Mouse (Mus musculus): ENCODE measurements at regions not wholly inside any gene's neighbourhood (a gene's known extent, or its start where the extent isn't known, plus 50 kb on each side); places are given as distances from the start of the nearest gene placed in this dataset.

DNA sequence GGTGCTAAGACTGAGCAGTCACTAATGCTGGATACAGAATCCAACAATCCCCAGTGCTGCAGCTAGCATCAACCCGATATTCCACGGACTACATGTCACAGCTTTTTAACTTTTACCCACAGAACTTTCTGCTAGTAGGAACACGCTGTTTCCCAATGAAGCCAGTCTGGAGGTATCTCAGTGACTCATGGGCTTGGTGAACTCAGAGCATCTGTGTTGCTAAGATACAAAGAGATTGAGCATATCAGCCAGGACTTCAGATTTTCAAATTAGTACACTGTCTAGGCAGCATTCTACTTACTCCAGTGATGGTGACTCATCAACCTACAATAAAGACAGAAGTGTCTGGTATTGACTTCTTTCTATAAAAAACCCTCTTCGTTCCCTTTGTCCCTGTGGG lies 119.6 kb downstream of the Osr1 start:
- WGBS = 68% methylated on average over 4 of the region's 4 CpGs

GRCm38 (mm10) chr12:9732921-9733320 lies 163.0 kb downstream of the Osr1 start:
- H3K4me1 ChIP-seq (ENCODE audit: control insufficient read depth, insufficient read depth) = 0 out of 2 replicates have a peak, but pooled peaks cover 5% of the 10 kb centered on the region
- no peak overlapping the region for H3K9ac ChIP-seq (replicated peaks; ENCODE audit: low read depth, low read length)
- no peak overlapping the region for H3K4me2 ChIP-seq (ENCODE audit: low read depth, low read length)
- WGBS = 45% methylated on average over 1 of the region's 1 CpGs
- ATAC-seq (ENCODE audit: insufficient read depth, low read depth) (no peak), DNase-seq (ENCODE audit: low spot score) (no peak)
- H3K27me3 ChIP-seq (ENCODE audit: control insufficient read depth, insufficient read depth, low read length) = no peaks in the 10 kb centered on the region
- no peaks in the 10 kb centered on the region for H3K36me3 ChIP-seq (replicated peaks; ENCODE audit: control insufficient read depth, insufficient read depth, low read length)
- no peaks in the 10 kb centered on the region for H3K9me3 ChIP-seq (replicated peaks; ENCODE audit: control insufficient read depth, low read length)
- H3K4me3 ChIP-seq (ENCODE audit: low read depth, low read length) = no peak overlapping the region
- no peak for TF ChIP-seq EP300 (IDR thresholded peaks at IDR 0.05; ENCODE audit: low read depth)
- no peak for TF ChIP-seq CTCF (IDR thresholded peaks at IDR 0.05; ENCODE audit: low read depth)
- no peak overlapping the region for H3K27ac ChIP-seq (ENCODE audit: low read depth)

More for the DNA sequence above, 119.6 kb downstream of the Osr1 start:
- ATAC-seq (ENCODE audit: insufficient read depth, low read depth) (no peak), DNase-seq (ENCODE audit: low spot score) (no peak)
- Histone ChIP-seq H3K27me3 (ENCODE audit: control insufficient read depth, insufficient read depth, low read length) (no peaks in the 10 kb centered on the region), H3K4me3 (ENCODE audit: low read depth, low read length) (no peak overlapping the region), H3K36me3 (replicated peaks; ENCODE audit: control insufficient read depth, insufficient read depth, low read length) (no peaks in the 10 kb centered on the region), H3K9ac (replicated peaks; ENCODE audit: low read depth, low read length) (no peak overlapping the region), H3K4me2 (ENCODE audit: low read depth, low read length) (no peak overlapping the region), H3K4me1 (ENCODE audit: control insufficient read depth, insufficient read depth) (no peaks in the 10 kb centered on the region), H3K9me3 (replicated peaks; ENCODE audit: control insufficient read depth, low read length) (no peaks in the 10 kb centered on the region), H3K27ac (ENCODE audit: low read depth) (no peak overlapping the region)
- TF ChIP-seq CTCF (IDR thresholded peaks at IDR 0.05; ENCODE audit: low read depth) (no peak), EP300 (IDR thresholded peaks at IDR 0.05; ENCODE audit: low read depth) (no peak)

DNA sequence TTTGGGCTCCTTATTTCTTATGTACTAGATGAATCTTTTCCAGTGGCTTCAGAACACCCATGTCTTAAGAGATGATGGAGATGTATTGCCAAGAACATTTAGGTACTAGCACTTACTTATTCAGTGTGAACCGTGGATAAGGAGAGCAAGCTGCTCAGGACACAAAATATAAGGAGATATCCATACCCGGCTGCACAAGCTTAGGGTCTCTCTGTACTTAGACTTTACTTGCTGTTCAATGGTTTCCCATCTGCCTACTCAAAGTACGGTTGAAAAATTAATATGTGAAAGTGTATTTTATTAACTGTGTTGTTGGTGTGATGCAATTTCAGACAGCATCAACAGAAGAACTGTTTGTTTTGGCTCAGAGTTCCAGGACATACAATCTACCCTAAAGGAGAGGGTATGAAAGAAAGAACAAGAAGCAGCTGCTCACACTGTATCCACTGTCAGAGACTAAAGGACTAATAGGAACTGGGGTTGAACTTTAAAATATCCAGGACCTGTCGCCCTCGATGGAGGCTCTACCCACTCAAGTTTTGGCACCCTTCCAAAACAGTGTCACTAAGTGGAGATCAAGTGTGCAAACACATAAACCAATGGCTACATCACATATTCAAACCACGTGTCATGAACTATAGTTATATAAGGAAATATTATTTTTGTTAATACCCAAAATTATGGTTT lies 174.9 kb downstream of the Osr1 start:
- WGBS = 46% methylated on average over 6 of the region's 6 CpGs
- peak; percentile 47; the same call in 1 of the 2 replicates for ATAC-seq (ENCODE audit: insufficient read depth, low read depth)

DNA sequence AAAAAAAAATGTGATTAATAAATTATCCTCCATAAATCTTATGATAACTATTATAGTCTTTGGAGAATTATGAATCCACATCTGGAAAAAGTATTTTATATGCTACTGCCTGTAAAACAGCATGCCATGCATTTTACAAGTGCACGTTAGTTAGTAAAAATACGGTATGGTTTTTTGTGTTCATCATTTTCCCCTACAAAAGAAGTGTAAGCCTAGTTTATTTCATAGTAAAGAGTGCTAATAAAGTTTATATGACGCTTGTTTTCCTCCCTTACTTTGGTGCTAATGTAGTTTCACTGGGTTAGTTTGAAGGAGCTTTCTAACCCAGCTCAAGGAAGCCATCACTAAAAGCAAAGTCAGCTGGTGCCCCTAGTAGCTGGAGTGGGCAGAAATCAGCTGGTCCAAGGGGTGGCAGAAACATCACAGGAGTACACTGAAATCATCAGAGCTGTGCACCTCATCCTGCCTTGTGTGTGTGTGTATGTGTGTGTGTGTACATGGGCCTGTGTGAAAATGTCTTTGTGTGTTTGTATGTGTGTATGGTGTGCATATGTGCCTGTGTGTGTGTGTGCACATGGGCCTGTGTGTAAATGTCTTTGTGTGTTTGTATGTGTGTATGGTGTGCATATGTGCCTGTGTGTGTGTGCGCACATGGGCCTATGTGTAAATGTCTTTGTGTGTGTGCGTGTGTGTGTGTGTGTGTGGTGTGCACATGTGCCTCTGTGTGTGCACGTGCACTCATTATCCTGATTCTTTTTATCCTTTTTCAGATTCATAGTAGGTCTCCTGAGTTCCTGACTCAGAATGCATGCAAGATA lies 181.6 kb downstream of the Osr1 start:
- DNase-seq (ENCODE audit: low spot score) = no peak
- Histone ChIP-seq H3K27me3 (ENCODE audit: control insufficient read depth, insufficient read depth, low read length) (no peaks in the 10 kb centered on the region), H3K4me2 (ENCODE audit: low read depth, low read length) (no peak overlapping the region), H3K4me3 (ENCODE audit: low read depth, low read length) (no peak overlapping the region), H3K9me3 (replicated peaks; ENCODE audit: control insufficient read depth, low read length) (no peaks in the 10 kb centered on the region), H3K9ac (replicated peaks; ENCODE audit: low read depth, low read length) (no peak overlapping the region), H3K36me3 (replicated peaks; ENCODE audit: control insufficient read depth, insufficient read depth, low read length) (no peaks in the 10 kb centered on the region), H3K27ac (ENCODE audit: low read depth) (no peak overlapping the region), H3K4me1 (ENCODE audit: control insufficient read depth, insufficient read depth) (no peaks in the 10 kb centered on the region)
- ATAC-seq (ENCODE audit: insufficient read depth, low read depth) = no peak
- TF ChIP-seq EP300 (IDR thresholded peaks at IDR 0.05; ENCODE audit: low read depth) (no peak), CTCF (IDR thresholded peaks at IDR 0.05; ENCODE audit: low read depth) (no peak)
- 86% methylated on average over 6 of the region's 6 CpGs for WGBS

More for the DNA sequence above, 174.9 kb downstream of the Osr1 start:
- H3K9me3 ChIP-seq (replicated peaks; ENCODE audit: control insufficient read depth, low read length) = no peaks in the 10 kb centered on the region
- no peaks in the 10 kb centered on the region for H3K27me3 ChIP-seq (ENCODE audit: control insufficient read depth, insufficient read depth, low read length)
- H3K36me3 ChIP-seq (replicated peaks; ENCODE audit: control insufficient read depth, insufficient read depth, low read length) = no peaks in the 10 kb centered on the region
- peak; percentile 34 for DNase-seq (ENCODE audit: low spot score)
- no peak for TF ChIP-seq EP300 (IDR thresholded peaks at IDR 0.05; ENCODE audit: low read depth)
- no peak for TF ChIP-seq CTCF (IDR thresholded peaks at IDR 0.05; ENCODE audit: low read depth)
- H3K4me1 ChIP-seq (ENCODE audit: control insufficient read depth, insufficient read depth) = no peaks in the 10 kb centered on the region
- H3K9ac ChIP-seq (replicated peaks; ENCODE audit: low read depth, low read length) = no peak overlapping the region
- no peak overlapping the region for H3K4me2 ChIP-seq (ENCODE audit: low read depth, low read length)
- no peak overlapping the region for H3K4me3 ChIP-seq (ENCODE audit: low read depth, low read length)
- no peak overlapping the region for H3K27ac ChIP-seq (ENCODE audit: low read depth)

DNA sequence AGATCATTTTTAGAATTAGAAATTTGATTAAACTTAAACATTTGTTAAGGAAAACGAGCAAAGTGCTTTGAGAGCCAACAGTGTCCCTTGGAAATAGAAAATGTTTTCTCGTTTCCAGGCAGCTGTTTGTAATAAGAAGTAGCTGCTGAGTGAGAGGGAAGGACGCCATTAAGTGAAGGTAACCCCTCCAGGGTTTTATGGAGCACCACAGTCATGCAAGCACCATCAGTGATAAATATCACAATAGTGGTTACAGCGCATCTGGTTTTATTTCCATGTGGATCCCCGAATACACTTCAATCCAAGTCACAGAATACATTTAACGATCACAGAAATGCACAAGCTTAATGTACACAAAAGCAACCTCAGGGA lies 182.1 kb downstream of the Osr1 start:
- no peak for ATAC-seq (ENCODE audit: insufficient read depth, low read depth)
- no peaks in the 10 kb centered on the region for H3K36me3 ChIP-seq (replicated peaks; ENCODE audit: control insufficient read depth, insufficient read depth, low read length)
- no peak for TF ChIP-seq CTCF (IDR thresholded peaks at IDR 0.05; ENCODE audit: low read depth)
- no peak for TF ChIP-seq EP300 (IDR thresholded peaks at IDR 0.05; ENCODE audit: low read depth)
- no peaks in the 10 kb centered on the region for H3K27me3 ChIP-seq (ENCODE audit: control insufficient read depth, insufficient read depth, low read length)
- H3K4me3 ChIP-seq (ENCODE audit: low read depth, low read length) = no peak overlapping the region
- no peak overlapping the region for H3K4me2 ChIP-seq (ENCODE audit: low read depth, low read length)
- H3K27ac ChIP-seq (ENCODE audit: low read depth) = no peak overlapping the region
- no peak for DNase-seq (ENCODE audit: low spot score)
- H3K9ac ChIP-seq (replicated peaks; ENCODE audit: low read depth, low read length) = no peak overlapping the region
- WGBS = 62% methylated on average over 6 of the region's 6 CpGs
- H3K9me3 ChIP-seq (replicated peaks; ENCODE audit: control insufficient read depth, low read length) = no peaks in the 10 kb centered on the region
- no peaks in the 10 kb centered on the region for H3K4me1 ChIP-seq (ENCODE audit: control insufficient read depth, insufficient read depth)

Data from heart, postnatal 0 days (tissue).